Mouse (Mus musculus): Measurements from ENCODE around the gene Cfap97d1.

Cfap97d1 gene

DNA sequence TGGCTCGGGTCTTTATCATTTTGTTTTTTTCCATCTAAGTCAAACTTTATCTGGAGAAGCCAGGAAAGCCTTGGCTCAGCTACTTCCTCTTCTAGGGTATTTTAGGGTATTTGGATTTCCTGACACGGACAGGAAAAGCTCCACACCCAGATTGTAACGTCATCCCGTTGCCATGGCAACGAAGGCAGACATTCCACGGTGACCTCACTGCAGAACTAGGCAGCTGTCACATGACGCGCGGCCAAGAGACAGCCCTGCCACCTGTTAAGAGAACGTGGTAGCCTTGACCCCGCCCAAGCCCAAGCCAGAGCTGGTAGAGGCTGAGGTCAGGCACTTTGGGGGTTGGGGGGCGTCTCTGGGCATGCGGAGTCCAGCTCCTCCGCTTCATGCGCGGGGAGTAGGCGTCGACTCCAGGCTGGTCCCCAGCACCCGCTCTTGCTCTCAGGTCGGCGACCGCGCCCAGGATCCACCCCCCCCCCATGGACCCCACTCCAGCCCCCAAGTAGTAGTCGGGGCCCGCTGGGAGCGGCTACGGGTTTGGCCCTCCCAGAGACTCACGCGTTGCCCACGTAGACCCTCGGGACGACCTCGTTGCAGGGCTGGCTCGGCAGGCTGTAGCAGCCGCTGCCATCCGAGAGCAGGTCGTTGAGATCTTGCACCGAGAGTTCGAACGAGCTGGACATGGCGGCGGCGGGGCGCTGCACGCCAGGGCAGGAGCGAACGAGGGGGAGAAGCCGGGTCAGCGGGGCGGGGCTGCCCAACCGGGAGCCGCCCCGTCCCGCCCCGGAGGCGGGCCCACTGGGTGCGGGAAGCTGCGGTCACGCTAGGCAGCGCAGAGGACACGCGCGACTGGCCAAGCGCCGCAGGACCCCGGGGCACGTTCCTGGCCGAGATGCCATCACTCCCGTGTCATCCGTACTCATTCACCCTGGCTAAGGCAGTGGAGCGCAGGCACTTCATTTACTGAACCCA lies at the start of gene Cfap97d1:
Gene Cfap97d1 (plus strand): TSS at position 226 of the 972 bp plus-strand sequence.
- DNase-seq: peak; percentile 97

DNA sequence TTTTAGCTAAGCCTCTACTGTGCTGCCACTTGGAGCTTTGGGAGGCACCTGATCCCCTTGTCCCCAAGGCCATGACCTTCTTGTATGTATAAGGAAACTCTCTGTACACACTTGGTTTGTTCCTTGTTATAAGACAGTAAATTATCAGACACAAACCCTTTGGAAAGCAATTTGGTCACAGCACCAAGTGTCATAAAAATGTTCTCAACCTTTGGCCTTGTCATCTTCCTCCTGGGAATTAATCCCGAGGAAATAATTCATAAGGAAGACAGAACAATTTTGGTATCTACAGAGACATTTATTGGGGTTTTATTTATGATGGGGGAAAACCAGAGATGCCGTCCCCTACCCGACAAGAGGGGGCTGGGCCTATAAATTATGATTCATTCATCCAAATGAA lies 48.3 kb upstream of the Cfap97d1 start:
- peak; percentile 50 for DNase-seq

DNA sequence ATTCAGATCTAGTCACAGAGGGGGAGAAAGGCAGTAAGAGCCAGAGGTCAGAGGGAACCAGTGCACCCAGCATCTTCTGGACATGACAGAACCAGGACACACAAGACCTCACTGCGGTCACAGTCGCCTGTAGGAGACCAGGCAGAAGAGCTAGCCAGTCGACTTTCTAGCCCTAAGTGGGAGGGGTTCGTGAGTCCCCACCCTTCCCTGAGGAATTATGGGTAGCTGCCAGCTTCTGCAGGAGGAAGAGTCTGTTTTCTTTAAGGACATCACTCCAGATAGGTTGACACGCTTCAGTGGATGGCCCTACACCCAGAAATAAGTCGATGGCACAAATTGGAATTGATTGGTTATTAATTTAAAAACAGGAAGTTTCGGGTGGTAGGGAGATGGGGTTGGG lies 47.7 kb upstream of the Cfap97d1 start:
- no peak for DNase-seq

DNA sequence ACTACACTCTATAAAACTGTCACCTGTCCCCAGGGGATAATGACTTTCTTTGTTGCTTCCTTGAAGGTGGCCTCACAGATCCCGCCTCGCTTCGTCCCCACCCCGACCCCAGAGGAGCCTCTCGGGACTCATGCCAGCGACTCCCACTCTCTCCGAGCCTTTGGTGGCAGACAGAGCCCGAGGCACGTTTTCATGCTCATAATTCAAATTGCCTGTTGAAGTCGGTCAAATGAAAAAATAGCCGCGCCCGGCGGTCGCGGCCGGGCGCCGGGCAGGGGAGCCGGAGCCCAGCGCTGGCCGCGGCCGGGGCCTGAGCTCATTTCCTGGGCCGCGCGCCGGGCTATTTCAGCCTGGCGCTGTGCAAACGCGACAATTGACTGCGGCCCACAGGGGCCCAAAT lies 47.0 kb upstream of the Cfap97d1 start:
- peak; percentile 49 for DNase-seq

DNA sequence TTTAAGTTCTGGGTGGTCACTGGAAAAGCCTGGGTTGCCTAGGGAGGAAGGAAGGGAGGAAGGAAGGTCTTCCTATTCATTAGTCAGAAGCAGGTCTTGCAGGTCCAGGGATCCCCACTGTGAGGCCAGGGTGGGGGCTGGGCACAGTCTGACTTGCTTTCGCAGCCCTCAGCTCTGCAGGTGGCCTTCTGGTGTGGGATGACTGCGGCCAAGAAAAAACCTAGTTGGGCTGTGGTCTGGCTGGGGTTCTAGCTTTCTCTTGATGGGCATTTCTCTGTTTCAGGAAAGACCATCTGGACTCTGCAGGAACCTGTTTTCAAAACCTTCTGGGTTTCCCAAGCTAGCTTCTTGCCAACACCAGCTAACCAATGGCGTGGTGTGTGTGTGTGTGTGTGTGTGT lies 41.0 kb upstream of the Cfap97d1 start:
- DNase-seq: no peak

DNA sequence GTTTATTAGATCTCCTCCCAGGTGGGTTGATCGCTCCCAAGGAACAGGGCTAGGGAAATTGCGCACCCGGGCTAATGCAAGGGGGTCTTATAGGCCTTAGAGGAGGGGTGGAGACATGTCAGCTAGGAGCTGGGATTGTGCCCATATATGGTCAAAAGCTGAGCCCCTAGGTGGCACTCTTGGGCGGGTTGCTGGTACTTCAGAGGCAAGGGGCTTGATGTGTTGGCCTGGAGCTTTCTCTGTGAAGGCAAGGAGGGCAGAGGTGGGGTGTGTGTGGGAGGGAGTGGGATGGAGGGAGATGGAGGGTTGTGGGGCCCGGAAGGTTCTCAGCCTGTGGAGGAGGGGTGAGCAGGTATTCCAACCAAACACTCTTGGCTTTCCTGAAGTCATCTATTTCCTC lies 37.6 kb upstream of the Cfap97d1 start:
- no peak for DNase-seq

DNA sequence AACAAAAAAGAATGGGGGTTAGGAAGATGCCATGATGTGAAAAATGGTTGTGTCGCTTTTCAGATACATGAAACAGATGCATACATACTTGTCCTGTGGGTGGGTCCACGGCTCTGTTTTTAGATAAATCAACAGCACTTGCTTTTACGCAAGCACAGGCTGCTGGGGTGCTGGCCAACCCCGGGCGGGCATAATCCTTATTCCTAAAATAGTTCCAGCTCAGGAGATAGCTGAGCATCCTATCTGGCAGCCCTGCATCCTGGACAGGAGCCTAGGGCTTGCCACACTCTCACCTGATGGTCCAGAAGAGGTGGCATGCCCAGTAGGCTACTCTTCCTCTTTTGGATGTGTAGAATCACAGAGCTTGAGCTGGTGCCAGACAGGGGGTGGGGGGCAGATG lies 34.1 kb upstream of the Cfap97d1 start:
- DNase-seq: no peak

DNA sequence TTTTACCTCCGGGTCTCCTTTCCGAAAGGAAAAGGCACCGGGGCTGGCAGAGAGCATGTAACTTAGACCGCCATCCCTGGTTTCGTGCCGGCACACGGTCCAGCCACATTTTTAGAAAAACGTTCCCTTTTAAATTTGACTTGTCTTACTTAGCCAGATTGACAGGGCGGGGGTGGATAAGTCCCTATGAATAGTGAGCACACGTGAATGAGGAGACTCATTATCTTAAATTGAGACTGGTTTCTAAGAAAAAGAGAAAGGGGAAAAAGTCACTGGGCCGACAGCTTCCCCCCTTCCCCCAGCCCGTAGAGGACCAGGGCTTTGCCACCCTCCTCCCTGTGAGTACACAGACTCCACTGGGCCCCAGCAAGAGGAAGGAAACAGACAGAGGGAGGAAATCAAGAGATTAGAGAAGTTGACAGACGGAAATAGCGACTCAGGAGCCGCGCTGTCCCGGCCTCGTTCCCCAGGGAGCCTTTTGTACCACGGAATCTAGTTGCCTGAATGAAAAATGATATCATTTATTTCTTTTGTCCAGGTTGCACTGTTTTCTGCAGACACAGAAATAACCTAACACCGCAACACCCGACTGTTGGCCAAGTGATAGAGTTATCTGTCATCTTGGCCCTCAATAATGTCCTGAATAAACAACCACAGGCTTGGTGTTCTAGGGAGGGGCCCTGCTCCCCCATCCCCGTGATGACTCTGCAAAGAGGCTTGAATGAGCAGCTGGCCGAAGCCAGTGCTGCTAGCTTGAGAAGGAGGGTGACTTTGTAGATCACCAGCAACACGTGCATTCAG lies 31.3 kb upstream of the Cfap97d1 start:
- DNase-seq: peak; percentile 86

DNA sequence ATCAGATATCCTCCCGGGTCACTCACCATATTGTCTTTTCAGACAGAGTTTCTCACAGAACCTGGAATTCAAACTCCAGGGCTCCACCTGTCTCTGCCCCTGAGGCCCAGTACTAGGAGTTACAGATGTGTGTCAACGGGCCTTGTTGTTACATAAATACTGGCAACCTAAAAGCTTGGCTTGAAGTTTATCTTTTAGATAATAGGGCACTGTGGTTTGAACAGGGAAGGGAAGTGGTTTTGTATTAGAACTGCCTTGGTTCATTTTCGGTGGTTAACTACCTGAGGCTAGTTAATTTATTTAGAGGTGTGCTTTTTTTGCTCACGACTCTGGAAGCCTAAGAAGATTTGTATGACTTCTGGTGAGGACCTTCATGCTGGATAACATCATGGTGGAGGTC lies 30.6 kb upstream of the Cfap97d1 start:
- no peak for DNase-seq

DNA sequence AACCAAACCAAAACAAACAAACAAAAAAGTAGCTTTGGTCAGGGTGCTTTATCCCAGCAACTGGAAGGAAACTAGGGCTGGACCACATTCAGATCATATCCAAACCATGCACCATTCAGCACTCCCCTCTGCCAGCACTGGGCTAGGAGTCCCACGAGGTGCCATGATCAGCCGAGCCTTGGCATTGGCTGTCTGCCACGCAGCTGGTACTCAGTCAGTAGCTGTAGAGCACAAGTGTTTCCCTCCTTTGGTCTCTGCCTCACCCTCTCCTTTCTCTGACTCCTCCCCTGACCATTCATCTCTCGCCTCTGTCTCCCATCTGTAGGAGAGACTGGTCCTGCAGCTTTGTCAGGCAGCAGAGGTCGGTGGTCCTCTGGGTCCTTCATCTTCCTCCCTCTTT lies 26.6 kb upstream of the Cfap97d1 start:
- DNase-seq: no peak

DNA sequence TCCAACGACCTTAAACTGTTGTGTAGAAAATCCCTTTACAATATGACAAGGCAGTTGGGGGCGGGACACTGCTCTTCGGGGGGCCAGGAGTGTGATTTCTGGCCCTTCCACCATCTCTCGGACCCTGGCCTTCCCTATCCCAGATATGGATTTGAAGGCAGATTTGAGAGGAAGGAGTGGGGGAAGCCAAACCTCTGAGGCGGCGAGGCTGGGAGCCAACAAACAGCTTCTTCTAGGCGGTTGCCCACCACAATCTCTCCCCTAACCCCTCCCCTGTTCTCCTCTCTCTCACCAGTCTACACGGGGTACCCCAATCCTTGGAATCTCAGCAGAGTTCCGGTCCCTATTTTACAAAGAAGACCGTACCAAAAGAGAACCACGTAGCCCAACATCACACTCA lies 21.0 kb upstream of the Cfap97d1 start:
- no peak for DNase-seq

DNA sequence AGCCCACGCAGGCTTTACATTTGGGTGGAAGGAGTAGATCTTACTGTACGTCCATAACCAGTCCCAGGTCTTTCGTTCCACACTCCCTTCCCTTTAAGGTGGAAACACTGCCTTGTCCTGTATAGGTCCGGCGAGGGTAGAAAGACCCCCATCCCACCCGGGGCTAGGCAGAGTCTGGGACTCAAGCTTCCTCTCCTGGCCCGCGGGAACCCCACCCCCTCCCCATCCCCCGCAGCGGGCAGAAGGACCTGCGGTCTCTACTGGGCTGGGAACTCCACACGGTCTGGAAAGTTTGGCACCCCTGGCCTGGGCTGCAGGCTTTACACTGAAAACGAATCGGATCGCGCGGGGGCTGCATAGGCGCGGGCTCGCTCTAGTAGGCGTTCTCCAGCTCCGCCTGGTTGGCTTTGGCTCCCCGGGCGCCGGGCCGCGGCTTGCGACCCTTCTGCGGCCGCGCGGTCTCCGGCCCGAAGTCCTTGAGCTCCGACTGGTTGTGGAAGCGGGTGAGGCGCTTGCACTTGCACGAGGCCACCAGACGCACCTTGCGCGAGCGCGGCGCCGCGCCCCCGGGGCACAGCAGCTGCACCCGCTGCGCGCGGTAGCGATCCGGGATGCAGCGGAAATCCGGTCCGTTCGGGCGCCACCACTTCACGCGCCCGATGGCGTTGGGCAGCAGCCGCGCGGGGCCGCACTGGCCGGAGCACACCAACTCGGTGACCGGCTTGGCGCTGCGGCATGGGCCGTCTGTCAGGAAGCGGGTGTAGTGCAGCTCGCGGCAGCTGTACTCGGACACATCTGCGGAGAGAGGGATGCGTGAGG lies 20.4 kb upstream of the Cfap97d1 start:
- DNase-seq: peak; percentile 44

DNA sequence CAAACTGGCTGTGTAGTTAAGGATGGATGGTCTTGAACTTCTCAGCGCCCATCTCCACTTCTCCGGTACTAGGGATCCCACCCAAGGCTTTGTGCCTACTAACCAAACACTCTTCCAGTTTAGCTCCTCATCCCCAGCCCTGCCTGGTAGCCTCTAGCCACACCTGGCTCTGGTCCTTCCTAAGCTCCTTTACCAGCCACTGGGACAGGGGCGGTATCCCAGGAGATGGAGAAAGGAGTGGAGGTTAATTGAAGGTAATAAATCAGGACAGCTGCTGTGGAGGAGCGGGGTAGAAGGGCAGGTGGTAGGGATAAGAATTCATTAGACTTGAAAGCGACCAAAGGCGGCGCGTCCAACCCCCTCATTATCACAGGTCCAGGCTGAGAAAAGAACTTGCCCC lies 19.4 kb upstream of the Cfap97d1 start:
- no peak for DNase-seq

DNA sequence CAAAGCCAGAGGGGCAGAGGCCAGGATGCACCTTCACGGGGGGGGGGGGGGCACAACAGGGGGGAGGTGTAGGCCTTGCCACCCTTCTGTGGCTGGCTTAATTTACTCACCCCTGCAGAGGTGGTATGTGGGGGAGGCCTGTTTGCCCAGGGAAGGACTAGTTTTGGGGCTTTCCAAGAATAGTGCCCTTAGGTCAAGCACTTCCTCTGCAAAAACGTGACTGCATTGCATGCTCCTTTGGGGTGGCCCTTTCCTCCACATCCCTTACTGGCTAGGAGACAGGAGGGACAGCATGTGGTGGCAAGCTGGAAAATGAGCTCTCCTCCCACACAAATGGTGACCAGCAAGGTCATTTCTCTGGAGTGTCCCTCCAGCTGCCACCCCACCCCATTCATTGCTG lies 18.5 kb upstream of the Cfap97d1 start:
- DNase-seq: no peak

DNA sequence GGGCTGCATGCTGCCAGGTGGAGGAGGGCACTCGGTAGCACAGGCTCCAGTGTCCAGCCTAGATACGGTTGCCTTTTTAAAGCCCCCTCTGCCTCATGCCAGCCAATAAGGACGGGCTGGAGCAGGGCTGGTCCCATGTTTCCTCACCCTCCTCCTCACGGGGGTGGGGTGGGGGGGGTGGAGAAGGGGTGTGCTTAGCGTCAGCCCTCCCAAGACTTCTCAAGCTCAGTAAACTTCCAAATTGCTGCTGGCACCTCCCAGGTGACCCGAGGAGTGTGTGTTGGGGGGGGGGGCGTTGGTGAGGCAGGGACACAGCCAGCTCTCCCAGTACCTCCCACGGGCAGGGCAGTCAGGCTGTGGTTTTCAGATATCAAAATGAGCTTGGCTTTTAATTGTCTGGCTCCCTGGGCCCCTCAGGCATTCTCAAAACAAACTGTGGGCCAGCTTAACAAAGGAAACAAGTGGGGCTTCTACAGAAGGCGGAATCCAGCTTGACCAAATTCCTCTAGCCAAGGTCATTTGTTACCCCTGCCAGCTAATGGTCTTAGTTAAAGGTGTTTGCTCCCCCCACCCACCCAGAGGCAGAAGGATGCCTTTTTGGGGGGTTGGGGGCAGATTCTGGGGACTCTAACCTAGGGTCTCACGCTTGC lies 17.0 kb upstream of the Cfap97d1 start, which contains the start of gene Sost:
Gene Sost (minus strand): TSS at position 51 of the 650 bp plus-strand sequence.
- DNase-seq: no peak

DNA sequence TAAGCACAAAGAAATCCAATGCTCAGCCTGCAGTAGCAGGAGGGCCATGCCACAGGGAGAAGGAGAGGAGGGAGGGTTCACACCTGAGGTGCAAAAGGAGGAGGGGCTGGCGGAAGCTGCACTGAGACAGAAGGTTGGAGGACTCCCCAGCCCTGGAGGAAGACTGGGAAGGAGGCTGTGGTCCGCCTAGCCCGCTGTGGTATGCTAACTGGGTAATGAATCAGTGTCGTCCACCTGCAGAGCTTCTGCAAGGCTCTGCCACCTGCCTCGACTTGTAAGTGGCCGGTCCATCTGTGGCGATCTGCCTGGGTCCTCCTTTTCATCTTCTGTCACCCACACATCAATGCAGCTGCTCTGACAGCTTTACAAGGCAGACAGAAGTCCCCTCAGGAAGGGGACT lies 15.8 kb upstream of the Cfap97d1 start:
- DNase-seq: no peak

DNA sequence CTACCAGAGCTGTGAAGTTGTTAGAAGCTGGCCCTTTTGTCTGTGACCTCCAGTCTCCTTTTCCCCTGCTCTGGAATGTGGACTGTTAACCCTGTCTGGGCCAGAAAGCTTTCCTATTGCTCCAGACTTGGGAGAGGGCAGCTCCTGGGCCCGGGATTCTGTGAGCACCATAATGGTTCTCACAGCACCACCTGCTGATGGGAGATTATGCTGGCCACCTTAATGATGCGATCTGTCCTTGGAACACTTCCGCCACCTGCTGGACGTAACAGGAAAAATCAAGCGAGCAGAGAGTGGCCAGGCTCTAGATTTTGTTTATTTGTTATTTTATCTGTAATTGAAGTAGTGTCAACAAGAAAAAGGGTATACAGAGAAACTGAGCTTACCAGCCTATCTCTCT lies 15.3 kb upstream of the Cfap97d1 start:
- DNase-seq: peak; percentile 91

DNA sequence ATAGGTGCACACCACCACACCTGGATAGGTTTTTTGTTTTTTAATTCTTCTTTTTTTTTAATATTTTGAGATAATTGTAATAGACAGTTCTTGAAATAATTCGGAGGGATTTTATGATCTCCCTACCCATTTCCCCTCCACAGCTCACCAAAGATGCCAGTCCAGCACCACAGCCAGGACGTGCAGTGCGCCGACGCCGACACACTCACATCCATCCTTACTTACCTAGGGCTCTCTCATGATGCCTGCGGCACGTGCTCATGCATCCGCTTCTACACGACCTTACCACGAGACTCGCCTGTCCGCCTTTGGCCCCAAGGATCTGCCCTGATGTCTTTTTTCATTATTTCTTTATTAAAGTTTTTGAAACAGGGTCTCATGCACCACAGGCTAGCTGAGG lies 14.2 kb upstream of the Cfap97d1 start:
- no peak for DNase-seq

DNA sequence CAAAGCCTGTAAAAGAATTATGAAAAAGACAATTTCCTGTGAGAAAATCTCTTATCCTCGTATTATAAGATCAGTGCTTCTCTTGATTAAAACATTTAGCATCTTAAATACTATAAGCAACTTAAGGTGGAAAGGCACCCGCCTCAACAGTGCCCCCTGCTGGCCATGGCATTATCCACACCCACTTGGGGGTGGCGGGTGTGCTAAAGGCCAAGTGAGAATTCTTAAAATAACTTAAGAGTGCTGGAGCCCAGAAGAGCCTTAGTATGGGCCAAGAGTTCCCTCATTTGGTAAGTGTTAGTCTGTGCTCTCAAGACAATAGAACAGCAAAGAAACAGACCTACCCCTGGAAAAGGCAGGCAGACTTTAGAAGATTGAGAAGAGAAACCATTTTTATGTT lies 12.7 kb upstream of the Cfap97d1 start:
- no peak for DNase-seq

DNA sequence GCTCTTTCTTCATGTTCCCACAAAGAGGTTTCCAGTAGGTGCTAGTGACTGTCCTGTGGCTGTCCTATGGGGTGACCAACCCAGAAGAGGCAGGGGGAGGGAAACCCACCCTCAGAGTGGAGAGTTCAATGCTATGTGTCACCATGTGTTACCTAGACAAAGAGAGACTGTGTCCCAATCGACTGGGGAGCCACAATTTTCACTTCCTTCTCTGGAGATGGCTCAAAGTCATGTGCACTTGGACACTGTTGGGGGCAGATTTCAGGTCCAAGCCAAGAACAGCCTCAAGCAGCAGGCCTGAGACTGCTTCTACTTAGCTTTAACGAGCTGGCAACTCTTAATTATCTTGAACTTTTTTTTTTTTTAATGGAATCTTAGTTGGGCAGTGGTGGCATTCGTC lies 12.0 kb upstream of the Cfap97d1 start:
- no peak for DNase-seq

DNA sequence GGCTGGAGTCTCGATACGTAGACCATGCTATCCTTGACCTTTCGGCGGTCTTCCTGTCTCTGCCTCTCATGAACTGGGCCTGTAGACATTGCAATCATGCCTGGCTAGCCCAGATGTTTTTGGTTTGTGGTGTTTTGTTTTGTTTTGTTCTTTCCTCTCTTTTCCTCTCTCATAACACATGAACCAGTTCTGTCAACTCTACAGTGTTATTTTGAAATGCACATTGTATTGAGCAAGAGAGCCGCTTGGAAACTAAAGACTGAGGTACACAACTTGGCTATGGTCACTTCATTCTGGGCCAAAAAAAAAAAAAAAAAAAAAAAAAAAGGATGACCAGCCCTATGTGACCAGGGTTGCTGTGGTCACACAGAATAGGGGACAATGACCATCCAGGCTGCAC lies 11.4 kb upstream of the Cfap97d1 start:
- DNase-seq: no peak

DNA sequence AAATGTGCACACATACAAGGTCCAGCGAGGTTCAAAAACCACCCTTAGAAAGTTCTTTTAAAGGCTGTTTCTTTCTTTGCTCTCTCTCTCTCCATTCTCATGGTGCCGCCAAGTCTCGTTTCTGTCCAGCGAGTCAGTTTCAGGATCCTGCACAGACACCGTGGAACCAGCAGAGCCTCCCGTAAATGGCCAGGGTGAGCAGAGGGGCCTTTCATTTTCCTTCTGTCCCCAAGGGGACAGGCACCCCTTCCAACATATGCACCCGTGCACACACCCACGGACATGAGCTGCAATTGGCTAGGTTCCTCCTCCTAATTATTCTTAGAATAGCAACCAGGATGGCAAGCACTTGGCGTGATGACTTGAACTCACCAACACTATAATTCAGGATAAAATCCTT lies 10.6 kb upstream of the Cfap97d1 start:
- no peak for DNase-seq
